Mouse (Mus musculus) liver, embryonic 14.5 days (tissue): ENCODE measurements around the gene Psmd3. TPM values are rescaled to one million over a fixed set of nuclear protein-coding genes. Genes with fewer than 3 reads are reported as not detected.

ENCODE experiments used
- ATAC-seq: fragments of 200-750 bp; cut with Nextera tagmentation; 2 replicates; pipeline ENCODE4 v1.8.0; 2017; ENCODE audit warnings: moderate number of reproducible peaks, mild to moderate bottlenecking, moderate library complexity; ENCODE audit not compliant: insufficient read depth
- DNase-seq, 3 experiments: peaks; one replicate each; pipeline ENCODE4 v3.0.0-alpha.2; 2012 to 2013; ENCODE audit warnings: low read depth in 3 of 3, low spot score in 3 of 3
- H3K27ac ChIP-seq: fragments of 300-500 bp; sonication (generic); 2 replicates; pipeline ENCODE4 v1.5.1; 2014; ENCODE audit warnings: moderate library complexity, mild to moderate bottlenecking, control low read depth, inconsistent platforms
- H3K27me3 ChIP-seq: fragments of 300-500 bp; sonication (generic); 2 replicates; pipeline ENCODE4 v1.6.1; 2014; ENCODE audit warnings: mild to moderate bottlenecking, low read length, moderate library complexity; ENCODE audit not compliant: control insufficient read depth, insufficient read depth
- H3K36me3 ChIP-seq: fragments of 300-500 bp; sonication (generic); replicated peaks from 2 replicates; pipeline ENCODE4 v1.6.1; 2014; ENCODE audit warnings: low read depth; ENCODE audit not compliant: control insufficient read depth, insufficient read depth
- H3K4me1 ChIP-seq, 2 experiments: fragments of 200-500 bp in 1 of 2; fragments of 300-500 bp in 1 of 2; sonication (generic) in 1 of 2; replicated peaks; 2 replicates each; pipeline ENCODE4 v1.6.1; 2012 to 2014; ENCODE audit warnings: antibody characterized with exemption in 1 of 2, inconsistent platforms in 1 of 2, low read length in 1 of 2; ENCODE audit not compliant: control insufficient read depth in 2 of 2, insufficient read depth in 2 of 2
- H3K4me2 ChIP-seq: fragments of 300-500 bp; sonication (generic); 2 replicates; pipeline ENCODE4 v1.6.1; 2014; ENCODE audit warnings: low read depth, mild to moderate bottlenecking, control low read depth, moderate library complexity
- H3K4me3 ChIP-seq, 2 experiments: fragments of 200-500 bp in 1 of 2; fragments of 300-500 bp in 1 of 2; sonication (generic) in 1 of 2; 2 replicates each; pipeline ENCODE4 v1.5.1; 2012 to 2014; ENCODE audit warnings: low read depth in 2 of 2, low read length in 2 of 2, mild to moderate bottlenecking in 2 of 2, control low read depth in 1 of 2, inconsistent platforms in 1 of 2, moderate library complexity in 1 of 2; ENCODE audit not compliant: insufficient read depth in 1 of 2
- H3K9ac ChIP-seq: fragments of 300-500 bp; sonication (generic); replicated peaks from 2 replicates; pipeline ENCODE4 v1.6.1; 2014; ENCODE audit warnings: mild to moderate bottlenecking, control low read depth, moderate library complexity
- H3K9me3 ChIP-seq: fragments of 300-500 bp; sonication (generic); 2 replicates; pipeline ENCODE4 v1.6.1; 2016; ENCODE audit warnings: low read length, mixed read lengths; ENCODE audit not compliant: control insufficient read depth
- CTCF ChIP-seq: IDR thresholded peaks from 2 replicates; pipeline ENCODE4 v1.5.1; 2016; ENCODE audit warnings: antibody characterized with exemption, low read depth, control low read depth
- EP300 ChIP-seq: IDR thresholded peaks from 2 replicates; pipeline ENCODE4 v1.6.1; 2016; ENCODE audit warnings: antibody characterized with exemption, low read depth
- WGBS: fragments of 180-500 bp; shearing (Covaris S2); extraction: QIAGEN DNeasy Blood & Tissue Kit; methylation state at CpG from one replicate; pipeline ENCODE4 v1.1.7; 2014; ENCODE audit not compliant: insufficient replicate concordance; 5-methylcytosine and 5-hydroxymethylcytosine counted together
- polyA plus RNA-seq, 2 experiments: library from polyadenylated mRNA; depleted of rRNA in 1 of 2; stranded (reverse) in 1 of 2; unstranded in 1 of 2; fragments of >200 nt; fragmentation: Nextera tagmentation in 1 of 2; extraction: Ambion mirVana in 1 of 2; gene quantifications; 2 replicates each; pipeline versions ENCODE4 v1.2.1 to v1.2.3; 2012 to 2014

The Psmd3 gene
- polyA plus RNA-seq, 2 experiments, result 55.3 to 75.7 TPM

DNA sequence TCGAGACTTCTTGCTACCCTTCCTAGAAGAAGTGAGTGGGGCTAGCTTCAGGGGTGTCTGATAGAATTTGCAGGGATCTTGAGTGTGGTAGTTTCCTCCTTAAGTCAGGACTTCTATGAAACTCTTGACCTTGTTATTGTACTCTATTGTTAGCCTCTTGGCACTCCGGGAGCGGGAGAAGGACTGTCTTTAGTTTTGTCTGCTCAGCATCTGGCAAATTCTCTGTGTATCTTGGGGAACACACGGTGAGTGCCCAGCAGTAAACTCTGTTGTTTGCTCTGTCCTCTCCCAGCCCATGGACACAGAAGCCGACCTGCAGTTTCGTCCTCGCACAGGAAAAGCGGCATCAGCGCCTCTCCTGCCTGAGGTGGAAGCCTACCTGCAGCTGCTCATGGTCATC is 3.3 kb downstream of the Psmd3 start:
- Histone ChIP-seq H3K4me3 (no peak overlapping the region), H3K4me2 (no peak overlapping the region), H3K36me3 (peaks cover 49% of the 10 kb centered on the region), H3K4me1 (peaks cover 6 to 10% of the 10 kb centered on the region in 2 experiments; a peak in 3 of 4 replicates), H3K9ac (no peak overlapping the region), H3K27ac (no peak overlapping the region), H3K9me3 (no peaks in the 10 kb centered on the region), H3K27me3 (no peaks in the 10 kb centered on the region)
- DNase-seq (no peak), ATAC-seq (no peak)
- TF ChIP-seq CTCF (no peak), EP300 (no peak)
- 86% methylated on average over 9 of the region's 9 CpGs for WGBS

DNA sequence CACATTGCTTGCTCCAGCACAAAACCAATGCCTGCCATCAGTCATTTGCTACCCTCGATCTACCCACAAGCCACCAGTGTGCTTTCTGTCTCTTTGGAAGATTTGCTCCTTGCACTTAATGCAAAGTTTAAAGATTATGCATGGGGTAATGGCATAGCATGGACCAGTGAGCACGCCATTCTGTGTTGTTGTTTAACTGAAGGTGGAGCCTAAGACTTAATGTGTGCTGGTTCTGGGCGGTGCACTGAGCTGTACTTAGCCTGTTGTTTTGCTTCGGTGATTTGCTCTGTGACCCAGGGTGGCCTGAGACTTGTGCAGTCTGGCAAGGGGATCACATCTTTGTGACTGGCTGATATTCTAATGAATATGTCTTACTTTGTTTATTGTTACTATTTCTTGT is 4.6 kb downstream of the Psmd3 start:
- H3K27ac ChIP-seq, result no peak overlapping the region
- peaks cover 2 to 7% of the 10 kb centered on the region in 2 experiments; a peak in 3 of 4 replicates for H3K4me1 ChIP-seq
- ATAC-seq, result no peak
- WGBS, result 80% methylated on average over 4 of the region's 4 CpGs
- no peak overlapping the region for H3K9ac ChIP-seq
- no peak overlapping the region for H3K4me3 ChIP-seq
- H3K4me2 ChIP-seq, result no peak overlapping the region
- DNase-seq, result no peak
- TF ChIP-seq EP300 (no peak), CTCF (no peak)
- H3K36me3 ChIP-seq, result peaks cover 61% of the 10 kb centered on the region
- H3K9me3 ChIP-seq, result no peaks in the 10 kb centered on the region
- no peaks in the 10 kb centered on the region for H3K27me3 ChIP-seq

DNA sequence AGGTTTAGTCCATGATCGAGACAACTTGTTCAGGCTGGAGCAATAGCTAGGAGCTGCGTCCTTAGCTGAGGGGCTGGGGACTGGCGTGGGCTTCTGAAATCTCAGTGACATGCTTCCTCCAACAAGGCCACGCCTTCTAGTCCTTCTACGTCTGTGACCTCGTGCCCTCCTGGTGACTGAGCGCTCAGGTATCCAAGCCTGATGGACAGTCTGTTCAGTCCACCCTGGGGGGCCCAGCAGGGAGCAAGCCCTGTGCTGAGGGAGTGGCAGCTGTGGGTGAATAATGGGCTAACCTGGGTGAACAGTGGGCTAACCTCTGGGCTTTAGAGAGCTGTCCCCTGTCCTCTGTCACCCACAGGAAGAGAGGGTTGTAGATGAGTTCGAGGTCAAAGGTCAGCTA is 5.7 kb downstream of the Psmd3 start:
- no peak for DNase-seq
- no peaks in the 10 kb centered on the region for H3K9me3 ChIP-seq
- H3K4me3 ChIP-seq, result no peak overlapping the region
- H3K4me1 ChIP-seq, result peaks cover 2 to 7% of the 10 kb centered on the region in 2 experiments; a peak in 2 of 4 replicates
- ATAC-seq, result no peak
- no peak overlapping the region for H3K4me2 ChIP-seq
- H3K27me3 ChIP-seq, result no peaks in the 10 kb centered on the region
- peaks cover 61% of the 10 kb centered on the region for H3K36me3 ChIP-seq
- TF ChIP-seq CTCF (no peak), EP300 (no peak)
- no peak overlapping the region for H3K9ac ChIP-seq
- 69% methylated on average over 8 of the region's 8 CpGs for WGBS
- no peak overlapping the region for H3K27ac ChIP-seq

DNA sequence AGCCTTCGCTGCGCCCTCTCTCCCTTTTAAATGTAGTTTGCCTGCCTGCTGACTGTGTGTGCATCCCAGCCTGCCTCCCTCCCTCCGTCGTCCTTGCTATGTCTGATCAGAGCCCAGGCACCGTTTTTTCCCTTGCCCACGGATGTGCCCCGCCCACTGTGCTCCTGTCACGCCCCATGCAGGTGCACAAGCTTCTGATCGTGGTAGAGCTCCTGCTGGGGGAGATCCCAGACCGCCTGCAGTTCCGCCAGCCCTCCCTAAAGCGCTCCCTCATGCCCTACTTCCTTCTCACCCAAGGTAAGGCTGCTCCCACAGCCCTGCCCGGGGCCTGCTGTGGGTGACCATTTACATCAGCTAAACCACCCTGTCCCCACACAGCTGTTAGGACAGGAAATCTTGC is 10.8 kb downstream of the Psmd3 start:
- H3K9me3 ChIP-seq, result no peaks in the 10 kb centered on the region
- WGBS, result 58% methylated on average over 13 of the region's 13 CpGs
- H3K4me3 ChIP-seq, result no peak overlapping the region
- no peak for DNase-seq
- ATAC-seq, result no peak
- no peak overlapping the region for H3K27ac ChIP-seq
- H3K27me3 ChIP-seq, result no peaks in the 10 kb centered on the region
- TF ChIP-seq EP300 (no peak), CTCF (no peak)
- H3K9ac ChIP-seq, result no peak overlapping the region
- no peak overlapping the region for H3K4me2 ChIP-seq
- H3K36me3 ChIP-seq, result peaks cover 55% of the 10 kb centered on the region
- H3K4me1 ChIP-seq, result no peaks in the 10 kb centered on the region

DNA sequence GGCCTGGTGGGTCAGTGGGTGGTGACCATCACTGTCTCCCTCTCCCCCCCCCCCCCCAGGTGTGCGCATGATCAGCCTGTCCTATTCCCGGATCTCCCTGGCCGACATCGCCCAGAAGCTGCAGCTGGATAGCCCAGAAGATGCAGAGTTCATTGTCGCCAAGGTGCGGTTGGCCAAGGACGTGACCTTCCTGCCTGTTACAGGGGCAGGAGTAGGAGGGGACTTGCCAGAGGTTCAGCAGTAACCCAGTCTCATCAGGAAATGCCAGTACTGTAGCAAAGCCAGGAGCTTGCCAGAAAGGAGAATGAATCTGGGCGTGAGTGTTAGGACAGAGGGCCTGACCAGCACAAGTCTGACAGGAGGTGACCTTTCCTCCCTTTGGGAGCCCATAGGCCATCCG is 11.4 kb downstream of the Psmd3 start:
- peaks cover 51% of the 10 kb centered on the region for H3K36me3 ChIP-seq
- TF ChIP-seq CTCF (no peak), EP300 (no peak)
- no peak overlapping the region for H3K27ac ChIP-seq
- DNase-seq, result no peak
- H3K4me2 ChIP-seq, result no peak overlapping the region
- no peak overlapping the region for H3K9ac ChIP-seq
- no peak overlapping the region for H3K4me3 ChIP-seq
- no peak for ATAC-seq
- no peaks in the 10 kb centered on the region for H3K27me3 ChIP-seq
- 86% methylated on average over 9 of the region's 9 CpGs for WGBS
- no peaks in the 10 kb centered on the region for H3K4me1 ChIP-seq
- no peaks in the 10 kb centered on the region for H3K9me3 ChIP-seq
